Mouse (Mus musculus) liver, postnatal 0 days (tissue): ENCODE measurements around the gene Lrig1.

Source experiments
- CTCF ChIP-seq: sonication (generic); IDR thresholded peaks from 2 replicates; pipeline ENCODE4 v1.5.1; 2016; ENCODE audit warnings: antibody characterized with exemption, low read depth
- EP300 ChIP-seq: IDR thresholded peaks from 2 replicates; pipeline ENCODE4 v1.6.1; 2016; ENCODE audit warnings: antibody characterized with exemption, low read depth, mild to moderate bottlenecking

DNA sequence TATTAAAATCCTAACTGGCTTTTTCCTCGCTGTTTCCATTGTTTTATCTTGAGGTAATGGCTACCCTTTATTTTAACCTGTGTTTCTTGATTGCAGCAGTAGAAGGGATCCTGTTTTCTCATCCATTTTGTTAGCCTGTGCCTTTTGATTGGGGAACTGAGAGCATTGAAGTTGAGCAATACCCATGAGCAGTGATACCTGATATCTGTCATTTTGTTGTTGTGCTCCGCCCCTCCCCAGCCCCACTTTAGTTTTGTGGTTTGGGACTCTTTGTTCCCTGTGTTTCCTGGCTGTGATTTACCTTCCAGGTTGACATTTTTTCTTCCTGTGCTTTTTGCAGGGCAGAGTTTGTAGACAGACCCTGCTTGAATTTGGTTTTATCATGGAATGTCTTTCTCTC lies 131.9 kb downstream of the Lrig1 start:
- TF ChIP-seq EP300 (no peak), CTCF (no peak)
